8 mouse cellular contexts compared by ENCODE assay signal in genomic region chr2:29787104-29787917, GRCm38 (mm10). TPM values are rescaled to one million over a fixed set of nuclear protein-coding genes. Genes with fewer than 3 reads are reported as not detected.
DNase-seq lines count a peak whose midpoint lies in the region; ATAC-seq and TF ChIP-seq lines count a peak whose summit lies in the region.

TSS of gene Coq4 (plus strand) at chr2:29787493.

- 2% methylated on average over 31 of the region's 31 CpGs for WGBS in forebrain, embryonic 14.5 days
- 1% methylated on average over 31 of the region's 31 CpGs for WGBS in neural tube, embryonic 15.5 days

- peak within 1 kb of the TSS; percentile 94 for H3K4me3 ChIP-seq in ES-Bruce4 (ENCODE audit: low read depth, low read length)
- H3K4me3 ChIP-seq in forebrain, embryonic 14.5 days (ENCODE audit: low read depth, low read length) = peak within 1 kb of the TSS; percentile 69
- peak within 1 kb of the TSS; percentile 76 for H3K4me3 ChIP-seq in neural tube, embryonic 15.5 days (replicated peaks)

- TF ChIP-seq POLR2A in ES-Bruce4 (IDR thresholded peaks at IDR 0.05; ENCODE audit: insufficient read depth, low read length) = peak; percentile 76

- no peaks in the 10 kb centered on the region for H3K9me3 ChIP-seq in ES-Bruce4 (replicated peaks; ENCODE audit: control insufficient read depth, insufficient read depth, low read length, poor library complexity, severe bottlenecking)
- no peaks in the 10 kb centered on the region for H3K9me3 ChIP-seq in forebrain, embryonic 14.5 days (replicated peaks; ENCODE audit: control insufficient read depth, low read length)
- H3K9me3 ChIP-seq in neural tube, embryonic 15.5 days (replicated peaks) = no peaks in the 10 kb centered on the region

- H3K36me3 ChIP-seq in ES-Bruce4 (ENCODE audit: control insufficient read depth, insufficient read depth, low read length, poor library complexity, severe bottlenecking) = peaks cover 39% of the 10 kb centered on the region
- H3K36me3 ChIP-seq in forebrain, embryonic 14.5 days (ENCODE audit: control insufficient read depth, insufficient read depth, low read length) = peaks cover 65% of the 10 kb centered on the region
- H3K36me3 ChIP-seq in neural tube, embryonic 15.5 days = peaks cover 54% of the 10 kb centered on the region

- H3K27me3 ChIP-seq in ES-Bruce4 (ENCODE audit: control insufficient read depth, insufficient read depth, low read length, poor library complexity, severe bottlenecking) = no peaks in the 10 kb centered on the region
- H3K27me3 ChIP-seq in forebrain, embryonic 14.5 days (replicated peaks; ENCODE audit: control insufficient read depth, insufficient read depth, low read length) = no peaks in the 10 kb centered on the region
- no peaks in the 10 kb centered on the region for H3K27me3 ChIP-seq in neural tube, embryonic 15.5 days (replicated peaks)

- intact Hi-C loops in heart, postnatal 14 days (cut with DNase I) = no loop called here

- peaks cover 6% of the 10 kb centered on the region for H3K4me1 ChIP-seq in ES-Bruce4 (ENCODE audit: control insufficient read depth, insufficient read depth, low read length)
- peaks cover 12% of the 10 kb centered on the region for H3K4me1 ChIP-seq in forebrain, embryonic 14.5 days (ENCODE audit: control insufficient read depth, insufficient read depth, low read length)
- H3K4me1 ChIP-seq in neural tube, embryonic 15.5 days = peaks cover 28% of the 10 kb centered on the region

- TF ChIP-seq CTCF in ES-Bruce4 (IDR thresholded peaks at IDR 0.05; ENCODE audit: low read depth, low read length) = no peak

- TF ChIP-seq EP300 in ES-Bruce4 (IDR thresholded peaks at IDR 0.05; ENCODE audit: insufficient read depth, low read depth, low read length) = 0 out of 2 replicates have a peak, but pooled peaks have one; percentile 41

- H3K27ac ChIP-seq in ES-Bruce4 (ENCODE audit: insufficient read depth, low read length) = peak within 1 kb of the TSS; percentile 8; the same call in 1 of the 2 replicates
- H3K27ac ChIP-seq in forebrain, embryonic 14.5 days (ENCODE audit: low read depth, low read length) = peak within 1 kb of the TSS; percentile 49; the same call in 1 of the 2 replicates
- H3K27ac ChIP-seq in neural tube, embryonic 15.5 days (replicated peaks) = peak within 1 kb of the TSS; percentile 80

- peak; percentile 96 for DNase-seq in forebrain, embryonic 14.5 days (ENCODE audit: low spot score)
- peak; percentile 83 to 93 for DNase-seq in heart, postnatal 14 days
- DNase-seq in layer of hippocampus, adult 11-12 months (ENCODE audit: low spot score) = peak; percentile 96
- DNase-seq in lung, adult 18-20 months = peak; percentile 89 to 93
- DNase-seq in testis, postnatal 14 days (ENCODE audit: low spot score) = peak; percentile 94

- ATAC-seq in cerebellum, adult (ENCODE audit: insufficient number of reproducible peaks, low FRiP score, low TSS enrichment) = peak; percentile 89; the same call in 1 of the 2 replicates
- ATAC-seq in forebrain, embryonic 14.5 days = peak; percentile 93
- ATAC-seq in neural tube, embryonic 15.5 days (ENCODE audit: low FRiP score) = peak; percentile 91

- peak within 1 kb of the TSS; percentile 86 for H3K4me2 ChIP-seq in forebrain, embryonic 14.5 days (ENCODE audit: low read length)
- H3K4me2 ChIP-seq in neural tube, embryonic 15.5 days = peak within 1 kb of the TSS; percentile 75

- peak within 1 kb of the TSS; percentile 56 for H3K9ac ChIP-seq in ES-Bruce4 (ENCODE audit: low read depth, poor library complexity, severe bottlenecking)
- peak within 1 kb of the TSS; percentile 85 for H3K9ac ChIP-seq in forebrain, embryonic 14.5 days (ENCODE audit: low read length)
- peak within 1 kb of the TSS; percentile 81 for H3K9ac ChIP-seq in neural tube, embryonic 15.5 days (replicated peaks)

RNA-seq across cellular contexts. Expression of gene Coq4, which starts in this region (rescaled TPM):
- 8.5 and 21.5 TPM in 2 replicates for polyA plus RNA-seq in ES-Bruce4 (2011; ENCODE audit: insufficient read depth, insufficient read length, low read depth, missing spikeins)
- polyA plus RNA-seq in forebrain, embryonic 14.5 days (2014; fragmentation: Nextera tagmentation; extraction: Ambion mirVana) = 36.0 and 37.5 TPM in 2 replicates
- total RNA-seq in heart, postnatal 14 days (2021) = 10 to 100 TPM; 17.5 to 18.3 TPM
- 41.2 and 44.7 TPM in 2 replicates for polyA plus RNA-seq in neural tube, embryonic 15.5 days (2015; fragmentation: Nextera tagmentation; extraction: Ambion mirVana)

Comparison
In these comparisons a context has a peak if more than half of its experiments do, and no peak if none do; other contexts are left out.
1. Peak in every context shown above with its lines: DNase-seq, ATAC-seq, H3K4me3 ChIP-seq and H3K27ac ChIP-seq.
2. H3K27ac ChIP-seq: peak in every context shown above with its lines; median percentile 80 in neural tube, embryonic 15.5 days; 49 in forebrain, embryonic 14.5 days; 8 in ES-Bruce4.